Mouse (Mus musculus) right cerebral cortex, postnatal 25 days (tissue): ENCODE results near the gene Gdf10.
A peak's percentile ranks its signal among the peaks of the same experiment; 100 is the strongest.

Source experiments
- DNase-seq: peaks from one replicate; pipeline ENCODE4 v3.0.0; 2022

Gdf10 gene

DNA sequence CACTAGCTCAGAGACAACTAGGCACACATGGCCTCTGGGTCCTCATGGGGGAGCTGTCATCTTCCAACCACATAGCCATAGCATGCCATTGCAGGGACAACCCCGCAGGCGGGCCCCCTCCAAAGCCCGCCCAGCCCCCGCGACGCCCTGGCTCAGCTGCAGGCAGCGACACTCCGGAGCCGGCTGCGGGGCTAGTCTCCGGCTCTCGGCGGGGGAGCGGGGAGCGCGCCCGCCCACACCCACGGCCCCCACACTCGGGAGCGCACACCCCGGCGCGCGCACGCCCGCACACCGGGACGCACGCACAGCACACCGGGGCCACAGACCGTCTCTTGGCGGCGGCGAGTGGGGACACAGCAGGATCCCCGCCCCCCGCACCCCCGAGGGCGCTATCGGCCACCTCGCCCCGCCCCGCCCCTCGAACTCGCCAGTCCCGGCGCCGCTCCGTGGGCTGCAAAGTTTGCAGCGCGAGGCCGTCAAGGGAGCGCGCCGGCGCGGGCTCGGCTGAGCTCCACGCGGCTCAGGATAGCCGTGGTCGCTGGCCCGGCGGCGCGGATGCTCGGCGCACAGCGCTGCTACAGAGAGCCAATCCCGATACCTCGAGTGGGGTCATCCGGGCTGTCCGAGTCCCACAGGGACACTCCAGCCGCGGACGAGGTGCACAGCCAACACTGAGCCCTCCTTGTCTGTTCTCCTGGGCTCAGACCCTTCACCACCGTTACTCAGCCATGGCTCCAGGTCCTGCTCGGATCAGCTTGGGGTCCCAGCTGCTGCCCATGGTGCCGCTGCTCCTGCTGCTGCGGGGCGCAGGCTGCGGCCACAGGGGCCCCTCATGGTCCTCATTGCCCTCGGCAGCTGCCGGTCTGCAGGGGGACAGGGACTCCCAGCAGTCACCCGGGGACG lies at the start of gene Gdf10:
TSS of gene Gdf10 (plus strand) at position 420 of the 903 bp plus-strand sequence.
- DNase-seq = peak; percentile 55

DNA sequence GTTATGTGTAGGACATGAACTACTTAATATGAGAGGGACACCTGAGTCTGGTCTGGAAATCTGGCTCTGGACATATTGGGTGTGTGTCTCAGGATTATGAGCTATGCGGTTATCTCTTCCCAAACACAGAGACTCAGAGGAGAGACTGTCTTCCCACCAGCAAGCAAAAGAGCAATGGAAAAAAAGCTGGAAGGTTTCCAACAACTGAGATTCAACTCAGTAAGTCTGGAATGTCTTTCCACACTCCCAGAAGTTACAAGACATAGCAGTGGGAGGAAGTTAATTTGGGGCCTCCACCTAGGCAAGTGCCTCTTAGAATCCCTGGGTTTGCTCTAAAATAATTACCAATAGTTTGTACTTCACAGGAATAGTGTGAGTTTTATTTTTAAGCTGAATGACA lies 44.6 kb upstream of the Gdf10 start:
- no peak for DNase-seq

GRCm38 (mm10) chr14:33880236-33880635 lies 43.2 kb upstream of the Gdf10 start:
- no peak for DNase-seq

- DNase-seq = no peak
These were observed 41.9 kb upstream of the Gdf10 start for GRCm38 (mm10) chr14:33881471-33881870.

GRCm38 (mm10) chr14:33883046-33883445 lies 40.3 kb upstream of the Gdf10 start:
- DNase-seq = no peak

DNA sequence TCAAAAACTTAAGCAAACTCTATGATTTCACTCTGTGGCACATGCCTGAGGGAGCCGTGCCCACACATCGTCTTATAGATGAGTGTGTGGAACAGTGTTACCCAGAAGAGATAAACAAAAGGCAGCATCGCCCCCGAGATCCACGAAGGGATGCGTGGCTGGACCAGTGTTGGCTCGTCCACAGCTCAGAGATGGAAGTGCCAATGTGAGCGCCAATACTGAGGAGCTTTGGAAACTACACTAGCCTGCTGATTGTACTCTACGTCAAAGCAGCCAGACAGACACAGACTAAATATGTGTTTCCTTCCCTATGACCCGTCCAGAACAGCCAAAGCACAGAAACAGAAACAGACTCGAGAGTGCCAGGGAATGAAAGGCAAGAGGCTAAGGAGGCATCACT lies 37.9 kb upstream of the Gdf10 start:
- DNase-seq = no peak

GRCm38 (mm10) chr14:33888387-33889035 lies 34.9 kb upstream of the Gdf10 start:
- DNase-seq = no peak

- no peak for DNase-seq
These were observed 33.4 kb upstream of the Gdf10 start for GRCm38 (mm10) chr14:33889971-33890370.

- DNase-seq = no peak
These were observed 31.9 kb upstream of the Gdf10 start for GRCm38 (mm10) chr14:33891507-33891906.

GRCm38 (mm10) chr14:33895777-33896176 lies 27.6 kb upstream of the Gdf10 start:
- peak; percentile 38 for DNase-seq

- no peak for DNase-seq
These were observed 26.6 kb upstream of the Gdf10 start for GRCm38 (mm10) chr14:33896628-33897300.

GRCm38 (mm10) chr14:33902783-33903182 lies 20.6 kb upstream of the Gdf10 start:
- no peak for DNase-seq

- DNase-seq = no peak
These were observed 20.2 kb upstream of the Gdf10 start for GRCm38 (mm10) chr14:33903199-33903598.

- DNase-seq = no peak
These were observed 18.5 kb upstream of the Gdf10 start for GRCm38 (mm10) chr14:33904851-33905250.

- no peak for DNase-seq
These were observed 9.7 kb upstream of the Gdf10 start for GRCm38 (mm10) chr14:33913727-33914126.

DNA sequence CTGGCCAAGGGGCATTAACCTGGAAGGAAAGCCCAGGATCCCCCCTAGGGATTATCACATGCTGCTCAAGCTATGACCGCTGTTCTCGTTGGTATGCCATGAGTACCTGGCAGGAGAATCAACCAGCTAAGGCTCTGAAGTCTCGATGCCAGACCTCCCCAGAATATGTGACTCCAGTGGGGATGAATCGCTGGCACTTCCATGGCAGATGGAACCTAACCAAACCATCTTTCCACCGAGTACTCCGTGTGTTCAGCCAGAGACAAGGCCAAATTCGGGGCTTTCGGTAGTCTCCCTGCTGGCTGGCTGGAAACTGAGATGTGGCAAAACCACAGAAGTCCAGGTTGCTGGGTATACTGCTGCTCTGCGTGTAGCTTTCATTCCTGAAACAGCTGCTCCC lies 9.2 kb upstream of the Gdf10 start:
- DNase-seq = no peak

GRCm38 (mm10) chr14:33920727-33921559 lies 2.4 kb upstream of the Gdf10 start:
- DNase-seq = no peak

DNA sequence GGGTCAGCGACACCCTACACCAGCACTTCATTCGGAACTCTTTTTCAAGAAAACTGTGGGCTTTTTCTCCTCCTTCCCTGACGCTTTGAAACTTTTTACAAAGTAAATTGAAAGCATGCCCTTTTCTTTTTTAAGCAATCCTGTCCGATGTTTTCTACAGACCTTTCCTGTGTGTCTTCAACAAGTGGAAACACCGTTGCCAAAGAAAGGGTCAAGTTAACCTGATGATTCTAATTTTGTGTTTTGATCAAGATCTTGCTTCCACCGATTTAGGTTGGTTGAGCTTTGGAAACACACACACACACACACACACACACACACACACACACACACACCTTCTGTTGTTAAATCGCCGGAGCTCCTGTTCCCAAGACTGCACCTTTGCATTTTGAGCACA lies 618 bp upstream of the Gdf10 start:
- no peak for DNase-seq

GRCm38 (mm10) chr14:33931853-33932252 lies 8.5 kb downstream of the Gdf10 start:
- no peak for DNase-seq

DNA sequence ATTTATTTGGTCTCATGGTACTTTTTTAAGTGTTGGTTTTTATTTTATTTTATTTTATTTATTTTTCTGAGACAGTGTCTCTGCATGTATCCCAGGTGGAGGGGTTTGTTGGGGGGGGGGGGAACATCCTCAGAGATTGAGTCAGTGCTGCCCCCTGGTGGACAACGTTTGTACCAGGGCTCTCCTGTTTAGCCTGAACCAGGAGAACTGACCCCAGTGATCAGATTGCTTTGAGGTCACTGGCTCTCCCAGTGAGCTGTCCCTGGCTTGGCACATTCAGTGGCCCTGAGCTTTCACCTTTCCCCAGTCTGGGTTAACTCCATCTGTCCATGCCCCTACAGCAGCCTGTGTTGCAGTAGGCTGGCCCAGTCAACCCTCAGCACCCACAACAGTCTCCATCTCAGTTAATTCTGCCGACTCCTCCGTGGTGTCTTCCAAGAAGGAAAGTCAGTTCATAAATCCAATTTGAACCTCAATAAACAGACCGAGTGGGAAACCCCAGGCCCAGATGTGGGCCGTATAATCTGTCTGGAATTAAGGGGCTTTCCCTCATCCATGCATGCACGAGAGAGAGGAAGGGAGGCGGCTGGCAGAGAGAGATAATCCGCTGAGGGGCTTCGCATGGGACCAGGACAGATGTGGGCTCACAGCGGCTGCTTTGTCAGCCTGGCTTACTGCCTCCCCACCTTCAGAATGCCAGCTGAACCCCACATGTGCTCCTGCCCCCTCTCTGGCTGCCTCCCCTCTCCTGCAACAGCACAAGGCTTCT lies 9.7 kb downstream of the Gdf10 start:
- no peak for DNase-seq

GRCm38 (mm10) chr14:33933778-33934317 lies 10.5 kb downstream of the Gdf10 start:
- peak; percentile 47 for DNase-seq

- DNase-seq = peak; percentile 63
These were observed 15.7 kb downstream of the Gdf10 start for GRCm38 (mm10) chr14:33939117-33939516.
